Mouse (Mus musculus) neural tube, embryonic 10.5 days (tissue): ENCODE measurements at regions not wholly inside any gene's neighbourhood (a gene's known extent, or its start where the extent isn't known, plus 50 kb on each side); places are given as distances from the start of the nearest gene placed in this dataset.

Source experiments
- DNase-seq: peaks from one replicate; pipeline ENCODE4 v3.0.0-alpha.2; 2017; ENCODE audit warnings: low spot score; ENCODE audit errors: extremely low spot score

DNA sequence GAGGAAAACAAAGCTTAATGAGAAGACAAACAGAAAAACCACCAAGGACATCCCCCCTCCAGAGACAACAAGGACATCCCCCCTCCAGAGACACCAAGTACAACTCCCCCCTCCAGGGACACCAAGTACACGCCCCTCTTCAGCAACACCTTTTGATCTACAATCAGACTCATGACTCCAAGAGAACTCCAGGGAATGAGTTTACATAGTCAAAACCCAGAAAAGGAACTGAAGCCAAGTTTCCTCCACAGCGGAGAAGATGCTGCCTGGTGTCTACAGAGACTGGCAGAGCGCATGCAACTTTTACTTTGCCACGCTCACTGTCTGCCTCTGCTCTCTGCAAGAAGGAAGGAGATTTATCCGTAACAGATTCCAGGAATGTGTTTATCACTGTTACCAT lies 185.7 kb upstream of the Id4 start:
- DNase-seq: no peak

DNA sequence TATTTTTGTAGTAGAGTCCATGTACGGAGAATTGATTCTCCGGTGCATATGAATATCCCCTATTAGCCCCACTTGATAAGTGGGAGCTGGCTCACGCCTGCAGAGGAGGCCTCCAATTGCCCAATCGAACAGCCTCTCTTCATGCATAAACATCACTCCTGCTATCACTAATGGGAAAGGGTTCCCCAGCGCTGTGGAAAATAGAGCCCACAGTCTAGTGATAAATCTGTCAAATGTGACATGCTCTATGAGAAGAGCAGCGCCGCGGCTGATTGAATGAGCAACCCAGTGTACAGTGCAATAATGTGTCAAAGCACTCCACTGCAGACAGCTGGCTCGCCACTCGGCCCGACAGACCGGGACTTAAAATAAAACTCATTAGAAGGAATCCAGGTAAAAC lies 182.8 kb upstream of the Id4 start:
- peak; percentile 17 for DNase-seq

DNA sequence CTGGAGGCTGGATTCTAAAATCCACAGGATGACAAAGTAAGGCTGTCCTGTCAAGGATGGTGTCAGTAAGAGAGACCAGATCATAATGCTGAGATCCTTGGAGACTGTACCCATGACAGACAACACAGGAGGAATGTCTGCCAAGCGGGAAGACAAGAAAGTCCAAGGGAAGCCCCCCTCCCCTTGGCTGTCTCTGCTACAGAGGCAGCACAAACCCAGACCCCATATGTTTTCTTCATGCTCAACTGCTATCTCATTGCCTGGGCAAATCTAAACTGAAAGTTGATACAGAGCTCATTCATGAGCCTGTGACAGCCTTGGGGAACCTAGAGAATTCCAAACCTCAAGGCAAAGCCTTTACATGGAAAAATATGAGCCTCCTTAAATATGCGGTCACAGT lies 177.7 kb upstream of the Id4 start:
- no peak for DNase-seq

DNA sequence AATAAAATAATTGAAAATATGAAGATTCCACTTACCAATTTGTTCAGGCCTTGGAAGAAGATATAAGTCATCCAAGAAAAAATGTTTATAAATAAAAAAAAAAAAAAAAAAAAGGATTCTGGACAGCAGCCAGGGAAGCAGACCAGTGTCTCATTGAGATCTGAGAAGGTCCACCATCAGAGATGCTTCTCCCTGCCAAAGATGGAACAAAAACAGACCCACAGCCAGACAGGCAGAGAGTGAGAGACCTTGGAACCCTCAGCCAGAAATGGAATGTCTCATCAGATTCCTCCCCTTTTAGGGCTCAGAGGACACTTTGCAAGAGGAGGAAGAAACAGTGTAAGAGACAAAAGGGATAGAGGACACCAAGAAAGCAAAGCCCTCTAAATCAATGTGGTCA lies 177.2 kb upstream of the Id4 start:
- DNase-seq: no peak

DNA sequence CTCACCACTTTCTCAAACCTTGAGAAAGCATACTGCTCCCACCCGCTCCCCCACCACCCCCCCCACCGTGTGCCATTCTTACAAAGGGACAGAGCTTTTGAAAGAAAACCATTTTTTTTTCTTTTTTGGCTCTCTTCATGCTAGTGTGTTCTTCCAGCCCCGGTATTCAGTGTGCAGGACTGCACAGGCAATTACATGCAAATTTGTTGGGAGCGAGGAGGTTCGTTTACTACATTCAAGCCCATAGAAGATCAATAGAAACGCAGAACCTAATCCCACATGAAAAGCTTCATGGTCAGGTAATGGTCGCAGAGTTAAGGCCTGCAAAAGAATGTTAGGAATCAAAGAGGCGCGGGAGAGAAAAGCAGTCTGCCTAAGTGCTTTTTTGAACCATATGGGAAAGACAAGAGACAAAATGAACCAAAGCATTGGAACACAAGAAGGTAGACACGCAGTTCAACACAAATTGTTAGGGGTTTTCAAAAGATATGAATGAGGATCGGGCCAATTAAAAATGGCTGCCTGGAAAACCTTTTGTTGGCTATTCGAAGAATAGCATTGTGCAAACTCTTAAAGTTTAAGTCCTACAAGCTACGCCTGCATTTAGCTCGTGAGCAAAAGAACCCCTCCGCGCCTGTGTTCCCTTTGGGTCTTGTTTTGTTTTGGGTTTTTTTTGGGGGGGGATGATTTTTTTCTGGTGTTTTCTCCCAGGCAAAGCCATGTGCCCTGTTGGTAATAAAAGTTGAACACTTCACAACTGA lies 166.6 kb upstream of the Id4 start:
- no peak for DNase-seq

DNA sequence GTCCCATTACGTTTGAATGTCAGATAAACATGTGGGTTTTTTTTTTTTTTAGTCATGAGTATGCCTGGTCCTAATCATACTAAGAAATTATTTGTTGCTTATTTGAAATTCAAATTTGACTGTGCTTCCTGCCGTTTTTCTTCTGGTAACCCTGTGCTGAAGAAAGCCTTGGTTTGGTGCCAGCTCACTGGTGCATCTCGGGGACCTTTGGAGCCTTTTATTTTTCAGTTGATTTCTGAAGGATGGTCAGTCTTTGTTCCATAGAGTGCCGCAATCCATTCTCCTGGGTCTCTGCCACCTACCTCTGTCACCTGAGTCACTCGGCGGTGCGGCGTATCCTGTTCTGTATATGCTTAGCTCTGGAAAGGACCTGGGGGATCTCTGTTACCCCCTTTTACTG lies 158.9 kb upstream of the Id4 start:
- no peak for DNase-seq

DNA sequence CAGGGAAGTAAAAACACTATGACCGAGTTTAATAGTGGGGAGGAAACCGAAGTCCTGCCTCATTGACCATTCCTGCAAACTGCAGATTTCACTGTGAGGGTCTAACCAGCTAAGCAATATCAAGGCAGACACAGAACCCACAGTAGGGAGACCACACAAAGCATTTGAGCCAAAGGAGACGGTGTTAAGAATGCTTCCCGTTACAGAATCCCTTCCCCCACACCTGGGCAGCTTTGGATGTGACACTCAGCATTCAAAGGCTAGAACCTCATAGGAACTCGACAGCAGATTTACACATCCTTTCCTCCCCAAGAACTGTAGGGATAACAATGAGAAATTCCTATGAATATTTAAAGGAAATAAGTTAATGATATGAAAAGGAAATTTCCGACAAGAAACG lies 158.5 kb upstream of the Id4 start:
- no peak for DNase-seq

DNA sequence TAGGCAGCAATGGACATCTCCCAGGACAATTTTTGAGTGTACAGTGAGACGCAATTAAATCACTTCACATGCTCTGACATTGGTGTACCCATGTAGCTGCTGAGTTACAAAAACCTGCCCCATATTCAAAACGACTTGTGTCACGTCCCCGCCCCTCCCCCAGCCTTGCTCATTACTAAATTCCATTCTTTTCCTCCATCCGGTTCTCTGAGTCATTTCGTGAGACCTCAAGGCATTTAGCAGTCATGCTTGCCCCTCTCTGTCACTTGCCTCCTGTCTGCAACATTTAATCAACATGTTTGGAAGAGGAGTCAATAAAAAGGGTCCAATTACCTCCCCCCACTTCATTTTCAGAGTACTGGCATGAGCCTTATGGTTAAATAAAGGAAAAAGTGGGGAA lies 156.3 kb upstream of the Id4 start:
- no peak for DNase-seq

DNA sequence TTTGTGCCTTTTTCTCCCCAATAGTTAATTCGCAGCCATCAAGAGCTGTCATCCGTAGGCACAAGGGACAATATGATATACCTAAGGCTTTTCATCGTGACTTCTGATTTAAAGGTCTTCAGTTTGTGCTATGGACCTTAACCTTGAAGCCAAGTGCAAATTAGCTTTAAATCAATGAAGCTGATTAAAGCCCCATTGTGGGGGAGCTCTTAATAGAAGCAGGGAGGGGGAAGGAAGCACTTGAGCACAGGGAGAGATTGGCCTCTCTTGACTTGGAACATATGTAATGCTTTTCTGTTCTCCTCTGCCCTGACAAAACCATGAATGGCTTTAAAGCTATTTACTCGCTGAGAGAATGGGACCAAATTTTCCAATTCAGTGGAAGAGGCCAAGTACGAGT lies 154.1 kb upstream of the Id4 start:
- DNase-seq: no peak

DNA sequence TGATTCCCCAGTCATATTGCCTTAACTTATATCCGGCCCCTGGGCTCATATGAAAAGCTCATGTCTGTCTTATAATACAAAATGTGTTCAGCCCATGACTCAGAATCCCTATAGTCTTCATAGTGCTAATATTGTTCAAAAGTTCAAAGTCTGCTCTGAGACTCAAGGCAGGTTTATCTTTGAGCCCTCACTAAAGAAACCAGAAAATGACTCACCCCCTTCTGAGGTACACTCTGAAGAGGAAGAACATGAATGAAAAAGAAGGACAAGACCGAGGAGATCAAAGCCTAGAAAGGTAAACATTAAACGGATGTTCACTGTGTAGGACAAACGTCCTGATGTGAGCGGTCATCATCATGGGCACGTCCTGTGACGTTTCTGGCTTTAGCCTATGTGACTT lies 145.1 kb upstream of the Id4 start:
- no peak for DNase-seq

DNA sequence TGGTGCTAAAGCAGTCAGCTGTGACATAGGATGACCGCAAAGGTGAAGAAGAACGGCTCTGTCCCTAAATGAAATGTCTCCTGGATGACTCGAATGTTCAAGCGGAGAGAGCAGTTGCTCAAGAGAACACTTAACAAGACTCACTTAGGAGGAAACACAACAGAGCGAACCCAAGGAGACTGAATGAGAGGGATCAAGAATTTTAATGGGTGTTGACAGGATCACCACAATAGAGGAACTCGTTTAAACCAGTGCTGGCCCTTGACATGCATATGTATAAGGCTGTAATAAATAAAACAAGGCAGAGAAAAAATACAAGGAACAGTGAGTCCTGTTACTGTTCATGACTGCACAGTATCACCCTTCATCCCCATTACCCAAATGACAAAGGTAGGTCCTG lies 134.4 kb upstream of the Id4 start:
- no peak for DNase-seq

DNA sequence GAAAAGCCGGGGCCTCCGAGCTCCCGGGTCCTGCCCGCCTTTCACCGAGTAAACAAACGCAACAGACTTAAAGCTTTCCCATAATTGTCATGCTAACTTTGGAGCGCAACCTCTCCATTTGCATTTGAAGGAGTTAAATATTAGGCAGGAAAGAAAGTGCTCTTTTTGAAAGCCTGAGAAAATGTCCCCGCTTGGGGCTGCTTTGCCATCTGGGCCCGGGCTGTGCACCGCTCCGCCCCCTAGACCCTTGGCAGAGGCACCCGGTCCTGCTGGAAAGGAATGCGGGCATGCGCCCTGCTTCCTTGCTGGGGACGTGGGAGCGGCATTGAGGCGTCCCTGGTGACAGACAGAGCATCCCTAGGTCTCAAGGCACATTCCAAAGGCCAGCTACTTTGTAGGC lies 130.3 kb upstream of the Id4 start:
- DNase-seq: peak; percentile 72

DNA sequence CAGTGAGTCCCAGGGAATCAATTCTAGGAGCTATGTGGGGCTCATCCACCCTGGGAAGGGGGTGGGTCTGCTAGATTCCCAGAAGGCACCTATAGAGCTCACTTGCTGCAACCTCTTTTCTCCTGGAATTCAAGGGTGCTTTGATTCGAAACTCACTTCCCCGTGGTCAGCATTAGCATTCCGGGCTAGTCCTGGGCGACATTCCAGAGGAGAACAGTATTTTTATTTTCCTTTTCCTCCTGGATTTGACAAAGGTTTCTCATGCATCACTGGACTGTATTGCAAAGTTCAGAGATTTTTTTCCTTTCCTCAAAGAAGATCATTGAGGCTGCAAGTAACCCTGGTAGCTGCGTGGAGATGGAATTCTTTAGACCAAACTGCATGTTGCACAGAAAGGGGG lies 129.3 kb upstream of the Id4 start:
- no peak for DNase-seq

DNA sequence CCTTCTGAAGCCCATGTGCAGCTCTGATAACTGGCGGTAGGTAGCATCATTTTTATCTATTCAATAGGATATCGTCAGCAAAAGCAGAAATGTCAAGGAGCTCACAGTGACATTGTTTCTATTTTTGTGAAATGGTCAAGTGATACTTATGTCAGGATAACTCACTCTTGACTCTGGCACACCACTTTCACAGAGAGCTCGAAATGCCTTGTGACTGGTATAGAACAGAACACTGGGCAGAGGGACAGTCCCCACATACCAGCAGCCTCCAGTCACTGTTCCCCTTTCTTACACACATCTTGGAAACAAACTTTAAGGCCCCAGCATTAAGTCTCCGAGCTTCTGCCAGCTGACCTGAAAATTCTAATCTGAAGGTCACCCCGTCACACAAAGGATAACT lies 115.1 kb upstream of the Id4 start:
- DNase-seq: no peak

DNA sequence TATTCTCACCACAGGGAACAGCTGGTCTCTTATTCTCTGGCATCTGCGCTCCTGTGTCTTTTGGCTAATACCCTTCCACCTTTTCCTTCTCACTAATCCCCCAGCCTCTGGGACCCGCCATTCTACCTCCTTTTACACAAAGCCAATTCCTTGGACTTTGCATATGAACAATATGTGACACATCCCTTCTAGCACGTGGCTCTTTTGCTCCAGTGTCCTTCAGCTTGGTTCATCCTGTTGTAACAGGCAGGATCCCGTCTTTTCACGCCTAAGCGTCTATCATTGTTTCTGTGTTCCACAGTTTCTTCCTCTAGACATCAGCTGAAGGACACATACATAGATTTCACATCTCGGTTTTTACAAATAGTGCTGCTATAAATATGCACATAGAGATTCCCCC lies 114.0 kb upstream of the Id4 start:
- DNase-seq: no peak

DNA sequence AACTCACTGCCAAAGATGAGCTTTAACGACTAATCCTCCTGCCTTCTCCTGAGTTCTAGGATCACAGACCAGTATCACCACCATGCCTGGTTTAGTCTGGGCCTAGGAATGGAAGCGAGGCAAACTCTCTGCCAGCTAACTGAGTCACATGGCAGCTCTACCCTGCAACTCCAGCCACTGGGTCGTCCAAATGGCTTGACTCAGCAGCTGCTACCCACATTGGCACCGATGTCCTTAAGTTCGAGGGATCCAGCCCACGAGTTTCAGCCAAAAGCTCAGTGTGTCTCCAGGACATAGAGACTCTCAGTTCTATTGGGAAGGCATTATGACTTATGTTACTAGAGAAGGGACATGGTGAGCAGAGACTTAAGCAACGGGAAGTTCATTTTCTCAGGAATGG lies 107.8 kb upstream of the Id4 start:
- DNase-seq: no peak

DNA sequence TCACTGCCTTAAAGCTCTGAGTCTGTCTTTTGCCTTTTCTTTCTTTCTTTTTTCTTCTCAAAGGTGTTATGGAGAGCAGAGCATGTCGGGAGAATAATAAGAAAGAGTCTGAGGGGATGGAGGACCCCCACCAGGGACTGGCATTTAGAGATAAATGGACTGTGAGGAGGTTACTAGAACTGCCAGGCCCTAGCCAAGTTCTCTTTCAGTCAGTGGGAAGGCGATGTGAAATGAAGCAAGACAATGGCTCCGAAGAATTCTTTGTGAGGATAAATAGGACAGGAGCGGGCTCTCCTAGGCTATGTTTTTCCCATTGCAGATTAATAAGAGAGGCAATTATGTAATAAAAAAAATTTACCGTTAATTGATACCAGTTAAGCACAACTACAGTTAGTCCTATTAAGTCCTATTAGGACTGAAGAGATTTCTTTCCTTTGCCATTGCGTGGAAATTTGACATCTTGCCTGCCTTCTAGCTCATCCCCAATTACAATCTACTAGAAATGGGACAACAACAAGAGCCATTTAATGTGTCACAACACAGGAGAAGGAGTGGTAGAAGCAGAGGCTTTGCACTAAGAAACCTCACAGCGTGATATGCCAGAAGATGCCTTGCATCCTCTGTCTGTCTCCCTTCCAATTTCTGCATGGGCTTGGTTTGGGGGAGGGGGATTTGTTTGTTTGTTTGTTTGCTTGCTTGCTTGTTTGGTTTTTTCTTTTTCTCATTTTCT lies 107.2 kb upstream of the Id4 start:
- no peak for DNase-seq

DNA sequence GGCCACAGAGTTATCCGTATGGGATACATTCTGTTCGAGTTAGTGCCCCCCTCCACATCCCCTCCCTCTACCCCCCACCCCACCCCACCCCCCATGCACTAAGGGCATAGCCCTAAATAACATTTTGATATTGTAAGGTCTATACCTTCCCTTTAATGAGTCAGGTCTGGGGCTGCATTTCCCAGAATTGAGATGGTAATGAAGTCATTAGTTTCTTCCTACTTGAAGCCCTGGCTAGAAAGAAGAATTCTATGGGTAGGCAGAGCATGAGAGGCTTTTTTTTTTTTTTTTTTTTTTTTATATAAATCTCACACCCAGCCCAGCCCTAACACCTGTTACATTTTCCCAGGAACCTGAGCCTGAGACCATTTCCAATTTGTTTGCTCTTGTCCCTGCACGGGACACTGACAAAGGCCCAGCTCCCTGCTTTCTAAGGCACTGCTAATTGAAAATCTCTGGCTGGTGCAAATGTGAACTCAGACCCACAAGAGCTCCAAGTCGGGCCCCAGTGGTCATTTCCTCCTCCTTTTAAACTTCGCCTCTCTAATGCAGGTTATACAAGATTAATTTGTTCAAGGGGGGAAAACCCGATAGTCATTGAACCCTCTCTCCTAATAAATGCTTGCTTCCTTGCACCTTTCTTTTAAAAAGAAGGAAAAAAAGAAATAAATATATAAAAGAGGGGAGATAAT lies 106.5 kb upstream of the Id4 start:
- DNase-seq: no peak

DNA sequence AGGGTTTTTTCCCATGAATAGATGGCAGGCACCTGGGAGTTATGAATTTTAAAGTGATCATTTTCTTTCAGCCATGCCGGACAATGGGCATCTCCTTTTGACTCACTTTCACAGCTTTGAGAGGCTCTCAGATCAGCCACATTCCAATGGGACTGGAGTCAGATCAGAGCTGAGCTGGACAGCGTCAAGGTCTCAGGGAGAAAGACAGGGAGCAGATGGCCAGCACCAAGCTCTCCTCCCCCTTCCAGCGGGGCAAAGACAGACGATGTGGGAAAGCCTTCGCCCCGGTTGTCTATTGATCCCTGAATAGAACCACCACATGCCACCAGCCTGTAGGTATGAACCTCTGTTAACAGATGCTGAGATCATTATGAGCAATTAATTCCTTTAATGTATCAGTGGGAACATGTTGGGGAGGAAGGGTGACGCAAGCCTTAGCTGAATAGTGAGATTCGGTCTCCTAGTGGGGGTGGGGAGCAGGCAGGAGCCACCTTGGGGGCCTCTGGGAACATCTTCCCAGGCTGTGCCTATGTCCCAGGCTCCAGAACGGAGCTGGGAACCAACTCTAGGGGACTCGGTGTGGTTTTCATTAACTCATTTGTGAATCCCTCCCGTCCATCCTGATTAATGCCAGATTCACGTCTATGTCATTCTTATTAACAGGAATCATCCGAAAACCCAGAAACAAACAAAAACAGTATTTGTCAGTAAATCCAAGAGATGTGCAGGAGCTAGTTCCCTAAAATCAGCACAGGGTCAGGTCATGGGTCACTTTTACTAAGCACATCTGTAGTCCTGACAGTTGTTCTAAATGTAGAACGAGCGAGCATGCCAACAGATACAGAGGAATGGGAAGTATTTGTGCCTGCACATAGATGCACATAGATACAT lies 101.8 kb upstream of the Id4 start:
- DNase-seq: peak; percentile 53

DNA sequence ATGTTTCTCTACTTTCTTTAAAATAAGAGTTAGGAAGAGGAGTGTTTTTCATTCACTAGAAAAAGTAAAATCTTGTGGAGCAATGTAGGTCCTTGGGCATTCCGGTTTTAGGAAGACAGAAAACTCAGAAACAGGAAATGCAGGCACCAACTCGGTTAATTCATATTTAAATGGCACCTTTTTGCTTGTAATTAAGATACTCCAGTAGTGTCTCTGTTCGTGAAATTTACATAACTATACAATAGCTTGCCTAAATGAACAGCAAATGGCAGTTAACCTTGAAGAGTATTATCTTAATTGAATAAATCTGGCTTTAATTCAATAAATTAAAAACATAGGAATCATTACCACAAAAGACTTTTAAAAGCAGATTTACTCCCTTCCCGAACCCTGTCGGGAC lies 100.9 kb upstream of the Id4 start:
- no peak for DNase-seq

DNA sequence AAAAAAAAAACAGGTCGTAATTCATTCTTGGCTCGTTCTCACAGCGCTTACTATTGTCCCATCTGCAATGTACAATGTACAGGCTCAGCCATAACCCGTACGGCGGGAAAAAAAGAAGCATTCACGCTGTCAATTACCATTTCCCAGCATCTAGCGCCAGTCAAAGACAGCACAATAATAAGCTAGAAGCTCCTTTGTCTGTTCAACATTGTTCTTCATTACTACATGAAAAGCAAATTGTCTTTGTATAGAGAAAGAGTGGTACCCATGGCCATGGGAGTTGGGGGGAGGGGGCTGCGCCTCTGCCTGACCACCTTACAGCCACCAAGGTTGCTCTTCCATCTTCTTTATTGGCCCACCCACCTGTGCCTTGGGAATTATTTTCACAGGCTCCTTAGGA lies 99.7 kb upstream of the Id4 start:
- no peak for DNase-seq

DNA sequence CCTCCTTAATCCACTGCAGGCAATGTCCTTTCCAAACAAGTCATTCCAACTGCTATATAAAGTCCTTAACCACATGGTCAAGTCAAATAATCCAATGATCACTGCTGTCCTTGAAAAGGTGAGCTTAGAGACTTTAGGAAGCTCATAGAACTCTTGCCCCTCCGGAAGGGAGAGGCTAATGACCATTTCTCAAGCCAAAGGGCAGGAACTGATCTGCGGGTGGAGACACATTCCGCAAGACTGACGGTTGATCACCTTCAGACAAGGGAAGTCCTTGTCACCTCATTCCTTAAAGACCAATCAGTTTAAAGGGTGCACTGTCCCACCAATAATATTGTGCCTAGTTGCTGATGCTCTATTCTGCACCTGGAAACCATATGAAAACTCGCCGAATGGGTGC lies 96.4 kb upstream of the Id4 start:
- DNase-seq: no peak
